Mouse (Mus musculus) heart, embryonic 16.5 days (tissue): ENCODE results near the gene Bub1. TPM values are rescaled to one million over a fixed set of nuclear protein-coding genes. Genes with fewer than 3 reads are reported as not detected.
A peak's percentile ranks its signal among the peaks of the same experiment; 100 is the strongest.

Experiments used
- ATAC-seq: fragments of 200-750 bp; cut with Nextera tagmentation; replicated peaks from 2 replicates; pipeline ENCODE4 v1.8.0; 2017; ENCODE audit warnings: moderate number of reproducible peaks; ENCODE audit not compliant: insufficient read depth, low FRiP score; ENCODE audit errors: extremely low read depth
- H3K27ac ChIP-seq: fragments of 300-500 bp; sonication (generic); 2 replicates; pipeline ENCODE4 v1.5.1; 2014; ENCODE audit warnings: mild to moderate bottlenecking, low read length, control low read depth, moderate library complexity
- H3K27me3 ChIP-seq: fragments of 300-500 bp; sonication (generic); 2 replicates; pipeline ENCODE4 v1.6.1; 2014; ENCODE audit warnings: low read length, mixed read lengths; ENCODE audit not compliant: control insufficient read depth, insufficient read depth
- H3K36me3 ChIP-seq: fragments of 300-500 bp; sonication (generic); 2 replicates; pipeline ENCODE4 v1.6.1; 2014; ENCODE audit not compliant: control insufficient read depth, insufficient read depth
- H3K4me1 ChIP-seq: fragments of 300-500 bp; sonication (generic); 2 replicates; pipeline ENCODE4 v1.6.1; 2014; ENCODE audit warnings: low read length, mixed read lengths; ENCODE audit not compliant: control insufficient read depth, insufficient read depth
- H3K4me2 ChIP-seq: fragments of 300-500 bp; sonication (generic); 2 replicates; pipeline ENCODE4 v1.6.1; 2014; ENCODE audit warnings: low read depth, mild to moderate bottlenecking, control low read depth, low read length
- H3K4me3 ChIP-seq: fragments of 300-500 bp; sonication (generic); 2 replicates; pipeline ENCODE4 v1.5.1; 2014; ENCODE audit warnings: mild to moderate bottlenecking, control low read depth, low read length
- H3K9ac ChIP-seq: fragments of 300-500 bp; sonication (generic); 2 replicates; pipeline ENCODE4 v1.6.1; 2014; ENCODE audit warnings: low read length, control low read depth
- H3K9me3 ChIP-seq: fragments of 300-500 bp; sonication (generic); replicated peaks from 2 replicates; pipeline ENCODE4 v1.6.1; 2016; ENCODE audit warnings: low read length; ENCODE audit not compliant: control insufficient read depth
- WGBS: fragments of 180-500 bp; shearing (Covaris S2); extraction: QIAGEN DNeasy Blood & Tissue Kit; methylation state at CpG from one replicate; pipeline ENCODE4 v1.1.7; 2014; 5-methylcytosine and 5-hydroxymethylcytosine counted together
- polyA plus RNA-seq: library from polyadenylated mRNA; unstranded; fragments of >200 nt; fragmentation: Nextera tagmentation; extraction: Ambion mirVana; gene quantifications from 2 replicates; pipeline ENCODE4 v1.2.1, GENCODE M21; 2015

Bub1 gene
- polyA plus RNA-seq, 1 experiment from 2014 or later = 42.9 TPM

DNA sequence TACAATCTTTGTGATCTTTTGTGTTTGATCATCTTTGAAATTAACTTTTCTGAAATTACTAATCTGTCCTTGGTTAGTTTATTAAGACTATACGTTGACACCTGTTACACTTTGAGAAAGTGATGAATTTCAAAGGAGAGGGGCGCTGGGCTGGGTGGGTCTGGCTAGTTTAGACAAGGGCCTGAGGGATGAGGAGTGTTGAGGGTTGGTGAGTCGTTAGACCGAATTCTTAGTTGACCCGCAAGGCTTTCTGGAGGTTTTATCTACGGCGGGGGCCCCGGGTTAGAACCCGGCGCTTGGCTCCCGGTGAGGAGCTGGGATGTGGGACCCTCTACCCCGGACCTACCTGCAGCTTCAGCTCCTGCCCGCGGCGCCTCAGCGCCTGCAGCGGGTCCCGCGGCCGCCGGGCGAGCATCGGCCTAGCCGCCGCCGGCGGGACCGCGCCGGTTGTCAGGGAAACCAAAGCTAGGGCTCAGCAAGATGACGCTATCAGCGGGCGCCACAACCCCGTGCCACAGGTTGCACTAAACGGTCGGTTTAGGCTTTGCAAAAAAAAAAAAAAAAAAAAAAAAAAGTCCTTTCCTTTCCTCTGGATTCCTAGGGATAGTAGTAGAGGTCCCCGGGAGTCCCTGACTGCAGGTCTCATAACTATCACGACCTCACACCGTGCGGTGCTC lies 43.1 kb downstream of the Bub1 start, which contains the start of gene Nphp1:
Nphp1 (minus strand) TSS at position 458 of the 677 bp plus-strand sequence.
- H3K9ac ChIP-seq = peak within 1 kb of the TSS; percentile 90
- H3K27ac ChIP-seq = peak within 1 kb of the TSS; percentile 66
- H3K4me3 ChIP-seq = peak within 1 kb of the TSS; percentile 74
- under 1% methylated on average over 40 of the region's 40 CpGs for WGBS
- H3K9me3 ChIP-seq = no peaks in the 10 kb centered on the region
- H3K4me2 ChIP-seq = peak within 1 kb of the TSS; percentile 90
- peak; percentile 71 for ATAC-seq
- H3K27me3 ChIP-seq = no peaks in the 10 kb centered on the region
- H3K36me3 ChIP-seq = no peaks in the 10 kb centered on the region
- H3K4me1 ChIP-seq = peaks cover 13% of the 10 kb centered on the region

DNA sequence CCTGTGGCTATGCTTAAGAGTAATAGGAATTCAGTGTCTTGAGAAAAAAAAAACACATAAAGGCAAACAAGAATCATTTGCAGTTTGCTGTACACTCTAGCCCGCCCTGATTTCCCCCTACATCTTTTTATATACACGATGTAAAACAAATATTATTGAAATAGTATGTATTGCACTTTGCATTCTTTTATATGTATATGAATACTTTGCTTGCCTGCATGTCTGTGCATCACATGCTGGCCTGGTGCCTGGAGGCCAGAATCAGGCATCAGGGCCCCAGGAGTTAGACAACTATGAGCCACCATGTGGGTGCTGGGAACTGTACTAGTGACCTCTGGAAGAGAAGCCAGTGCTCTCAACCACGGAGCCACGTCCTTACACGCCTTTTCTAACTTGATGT lies 44.4 kb downstream of the Bub1 start:
- no peak overlapping the region for H3K9ac ChIP-seq
- no peak overlapping the region for H3K4me2 ChIP-seq
- peaks cover 13% of the 10 kb centered on the region for H3K4me1 ChIP-seq
- 89% methylated on average over 5 of the region's 5 CpGs for WGBS
- no peaks in the 10 kb centered on the region for H3K9me3 ChIP-seq
- H3K4me3 ChIP-seq = no peak overlapping the region
- ATAC-seq = no peak
- no peaks in the 10 kb centered on the region for H3K27me3 ChIP-seq
- no peak overlapping the region for H3K27ac ChIP-seq
- no peaks in the 10 kb centered on the region for H3K36me3 ChIP-seq

DNA sequence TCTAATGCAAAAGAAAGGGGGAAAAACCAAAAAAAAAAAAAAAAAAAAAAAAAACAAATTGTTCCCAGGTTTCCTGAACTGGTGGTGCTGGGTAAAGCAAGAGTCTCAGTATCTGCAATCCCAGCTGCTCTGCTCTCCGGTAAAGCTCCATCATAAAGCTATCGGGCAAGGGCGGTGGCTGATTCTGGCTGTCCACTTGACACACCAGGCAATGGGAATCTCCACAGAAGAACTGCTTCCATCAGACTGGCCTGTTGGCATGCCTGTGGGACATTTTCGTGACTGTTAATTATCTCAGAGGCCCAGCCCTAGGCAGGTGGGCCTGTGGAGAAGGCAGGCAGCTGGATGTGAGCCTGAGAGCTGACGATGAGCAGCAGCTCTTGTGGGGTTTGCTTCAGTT lies 53.2 kb downstream of the Bub1 start:
- H3K27me3 ChIP-seq = no peaks in the 10 kb centered on the region
- peaks cover 7% of the 10 kb centered on the region; the same call in 1 of the 2 replicates for H3K36me3 ChIP-seq
- H3K9ac ChIP-seq = no peak overlapping the region
- H3K27ac ChIP-seq = no peak overlapping the region
- no peak overlapping the region for H3K4me2 ChIP-seq
- no peaks in the 10 kb centered on the region for H3K9me3 ChIP-seq
- no peak overlapping the region for H3K4me3 ChIP-seq
- 83% methylated on average over 5 of the region's 5 CpGs for WGBS
- no peaks in the 10 kb centered on the region for H3K4me1 ChIP-seq
- ATAC-seq = no peak

GRCm38 (mm10) chr2:127775013-127775412 lies 56.7 kb downstream of the Bub1 start:
- 74% methylated on average over 3 of the region's 3 CpGs for WGBS
- no peaks in the 10 kb centered on the region for H3K4me1 ChIP-seq
- H3K4me2 ChIP-seq = no peak overlapping the region
- no peak for ATAC-seq
- peaks cover 7% of the 10 kb centered on the region; the same call in 1 of the 2 replicates for H3K36me3 ChIP-seq
- no peaks in the 10 kb centered on the region for H3K27me3 ChIP-seq
- no peak overlapping the region for H3K27ac ChIP-seq
- no peak overlapping the region for H3K4me3 ChIP-seq
- no peaks in the 10 kb centered on the region for H3K9me3 ChIP-seq
- no peak overlapping the region for H3K9ac ChIP-seq

- no peak for ATAC-seq
Measured at GRCm38 (mm10) chr2:127774578-127774941, 57.1 kb downstream of the Bub1 start.

DNA sequence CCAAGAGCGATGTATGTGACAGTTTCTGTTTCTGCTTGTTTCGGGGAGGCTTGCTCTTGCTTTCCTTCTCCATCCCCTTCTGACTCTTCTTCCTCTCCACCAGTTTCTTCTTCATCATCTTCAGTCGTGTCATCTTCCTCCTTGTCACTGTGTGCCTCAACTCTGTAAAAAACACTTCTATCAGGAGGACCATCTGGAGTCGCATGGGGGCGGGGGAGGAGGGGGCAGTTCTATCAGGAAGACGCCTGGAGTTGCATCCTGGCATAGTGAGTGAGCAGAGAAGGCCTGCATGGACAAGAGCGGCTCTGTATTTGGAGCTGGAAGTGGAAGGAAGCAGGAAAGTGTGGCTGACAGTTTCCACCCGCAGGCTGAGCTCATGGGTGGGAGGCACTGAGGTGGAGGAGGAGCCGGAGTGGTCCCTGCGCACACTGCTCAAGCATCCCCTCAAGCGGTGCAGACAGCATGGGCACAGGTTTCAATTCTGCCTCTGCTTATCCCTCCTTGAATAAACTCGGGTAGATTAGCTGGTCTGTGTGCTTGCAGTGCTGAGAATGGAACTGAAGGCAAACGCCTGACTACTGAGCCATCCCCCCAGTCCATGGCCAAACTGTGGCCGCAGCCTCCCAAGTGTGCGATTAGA lies 57.6 kb downstream of the Bub1 start:
- Histone ChIP-seq H3K27me3 (no peaks in the 10 kb centered on the region), H3K36me3 (peaks cover 7% of the 10 kb centered on the region; the same call in 1 of the 2 replicates), H3K9ac (no peak overlapping the region), H3K27ac (no peak overlapping the region), H3K4me3 (no peak overlapping the region), H3K4me2 (no peak overlapping the region), H3K9me3 (no peaks in the 10 kb centered on the region), H3K4me1 (no peaks in the 10 kb centered on the region)
- 54% methylated on average over 15 of the region's 15 CpGs for WGBS
- ATAC-seq = no peak; the same call in 1 of the 2 replicates

More at GRCm38 (mm10) chr2:127774578-127774941, 57.1 kb downstream of the Bub1 start:
- no peaks in the 10 kb centered on the region for H3K9me3 ChIP-seq
- H3K36me3 ChIP-seq = peaks cover 7% of the 10 kb centered on the region; the same call in 1 of the 2 replicates
- 43% methylated on average over 1 of the region's 1 CpGs for WGBS
- H3K9ac ChIP-seq = no peak overlapping the region
- no peak overlapping the region for H3K27ac ChIP-seq
- no peak overlapping the region for H3K4me3 ChIP-seq
- no peak overlapping the region for H3K4me2 ChIP-seq
- no peaks in the 10 kb centered on the region for H3K4me1 ChIP-seq
- H3K27me3 ChIP-seq = no peaks in the 10 kb centered on the region

GRCm38 (mm10) chr2:127761587-127761986 lies 70.1 kb downstream of the Bub1 start:
- 70% methylated on average over 5 of the region's 5 CpGs for WGBS

GRCm38 (mm10) chr2:127760429-127761000 lies 71.2 kb downstream of the Bub1 start:
- H3K27ac ChIP-seq = no peak overlapping the region
- peaks cover 5% of the 10 kb centered on the region; the same call in 1 of the 2 replicates for H3K36me3 ChIP-seq
- peaks cover 11% of the 10 kb centered on the region; the same call in 1 of the 2 replicates for H3K4me1 ChIP-seq
- WGBS = 64% methylated on average over 10 of the region's 10 CpGs
- ATAC-seq = no peak
- H3K9me3 ChIP-seq = no peaks in the 10 kb centered on the region
- no peak overlapping the region for H3K9ac ChIP-seq
- no peak overlapping the region for H3K4me3 ChIP-seq
- H3K4me2 ChIP-seq = no peak overlapping the region
- no peaks in the 10 kb centered on the region for H3K27me3 ChIP-seq

More at GRCm38 (mm10) chr2:127761587-127761986, 70.1 kb downstream of the Bub1 start:
- Histone ChIP-seq H3K4me2 (no peak overlapping the region), H3K27me3 (no peaks in the 10 kb centered on the region), H3K36me3 (peaks cover 8% of the 10 kb centered on the region; the same call in 1 of the 2 replicates), H3K4me1 (peaks cover 11% of the 10 kb centered on the region; the same call in 1 of the 2 replicates), H3K9ac (no peak overlapping the region), H3K4me3 (no peak overlapping the region), H3K9me3 (no peaks in the 10 kb centered on the region), H3K27ac (no peak overlapping the region)
- no peak for ATAC-seq

DNA sequence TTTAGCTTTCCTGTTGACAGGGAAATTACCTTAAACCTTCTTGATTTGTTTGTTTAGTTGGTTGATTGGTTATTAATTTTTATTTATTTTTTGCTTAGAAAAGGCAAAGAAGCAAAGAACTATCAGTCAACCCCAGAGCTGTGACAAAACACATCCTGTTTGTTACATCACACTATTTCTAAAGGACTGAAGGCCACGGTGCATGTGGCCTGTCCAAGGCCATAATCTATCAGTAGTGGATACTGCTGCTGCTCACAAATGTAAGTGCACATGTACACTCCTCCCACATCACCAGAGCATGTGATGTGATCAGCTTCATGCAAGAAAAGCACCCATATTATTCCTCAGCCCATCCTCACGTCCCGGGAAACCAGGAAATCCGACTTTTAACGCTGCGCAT lies 71.7 kb downstream of the Bub1 start:
- 85% methylated on average over 6 of the region's 6 CpGs for WGBS
- no peak for ATAC-seq
- H3K36me3 ChIP-seq = peaks cover 5% of the 10 kb centered on the region; the same call in 1 of the 2 replicates
- no peak overlapping the region for H3K4me2 ChIP-seq
- peaks cover 11% of the 10 kb centered on the region; the same call in 1 of the 2 replicates for H3K4me1 ChIP-seq
- H3K9me3 ChIP-seq = no peaks in the 10 kb centered on the region
- H3K9ac ChIP-seq = no peak overlapping the region
- H3K4me3 ChIP-seq = no peak overlapping the region
- no peak overlapping the region for H3K27ac ChIP-seq
- no peaks in the 10 kb centered on the region for H3K27me3 ChIP-seq
